Mouse (Mus musculus): ENCODE measurements at regions not wholly inside any gene's neighbourhood (a gene's known extent, or its start where the extent isn't known, plus 50 kb on each side); places are given as distances from the start of the nearest gene placed in this dataset.
"Not testable (repeated sequence)": the region's sequence is repeated elsewhere in the genome, so short reads cannot be mapped to it uniquely, and the experiment has no call there.

DNA sequence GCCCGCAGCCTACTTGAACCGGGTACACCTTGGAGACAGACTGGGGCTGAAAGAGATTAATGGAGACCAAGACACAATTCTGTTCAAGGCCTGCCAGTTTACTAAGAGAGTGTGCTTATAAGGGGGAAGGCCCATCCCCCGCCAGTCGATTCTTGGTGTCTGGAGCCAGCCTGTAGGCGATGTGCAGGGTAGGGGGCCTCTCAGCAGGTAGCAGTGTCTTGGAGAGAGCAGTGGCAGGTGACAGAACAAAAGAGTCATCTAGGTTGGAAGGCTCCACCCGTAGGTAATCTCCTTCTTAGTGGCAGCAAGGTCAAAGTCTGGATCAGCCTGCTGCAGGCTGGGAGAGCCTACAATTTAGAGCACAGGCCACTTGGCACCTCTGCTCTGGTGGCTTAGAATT is 335.7 kb upstream of the Cwc22 start:
- DNase-seq (ENCODE audit: extremely low spot score, low spot score) = not testable (repeated sequence)

DNA sequence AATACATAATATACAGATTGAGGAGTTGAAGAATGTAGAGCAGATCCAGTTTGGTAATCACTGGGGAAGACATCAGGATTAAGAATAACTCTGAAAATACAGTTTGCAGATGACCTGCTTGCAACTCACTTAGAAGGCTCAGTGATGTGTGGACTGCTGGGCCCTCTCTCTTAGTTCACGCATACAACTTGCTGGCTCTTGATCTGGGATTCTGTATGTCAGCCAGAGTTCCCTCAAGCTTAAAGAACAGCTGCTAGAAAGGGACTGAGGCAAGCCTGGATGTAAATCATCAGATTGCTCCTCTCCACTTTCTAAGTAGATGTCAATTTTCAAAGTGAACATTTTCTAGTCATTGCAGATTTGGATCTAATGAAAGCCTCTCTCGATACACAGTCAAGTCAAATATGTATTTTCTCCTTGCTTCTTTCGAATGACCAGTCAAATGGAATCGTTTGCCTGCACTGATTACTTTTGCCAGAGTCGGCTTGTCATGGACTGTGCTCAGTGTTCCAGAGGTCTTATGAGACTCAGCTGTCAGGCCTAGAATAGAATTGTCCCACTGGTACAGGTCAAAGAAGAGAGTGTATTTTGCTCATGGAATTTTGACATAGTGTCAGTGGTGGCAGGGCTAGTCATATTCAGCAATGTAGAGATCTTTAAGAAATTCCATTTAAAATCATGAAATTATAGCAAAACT is 334.2 kb upstream of the Cwc22 start:
- DNase-seq (ENCODE audit: extremely low spot score, low spot score) = no peak

GRCm38 (mm10) chr2:78279382-78280056 is 333.3 kb upstream of the Cwc22 start:
- DNase-seq (ENCODE audit: extremely low spot score, low spot score) = no peak

DNA sequence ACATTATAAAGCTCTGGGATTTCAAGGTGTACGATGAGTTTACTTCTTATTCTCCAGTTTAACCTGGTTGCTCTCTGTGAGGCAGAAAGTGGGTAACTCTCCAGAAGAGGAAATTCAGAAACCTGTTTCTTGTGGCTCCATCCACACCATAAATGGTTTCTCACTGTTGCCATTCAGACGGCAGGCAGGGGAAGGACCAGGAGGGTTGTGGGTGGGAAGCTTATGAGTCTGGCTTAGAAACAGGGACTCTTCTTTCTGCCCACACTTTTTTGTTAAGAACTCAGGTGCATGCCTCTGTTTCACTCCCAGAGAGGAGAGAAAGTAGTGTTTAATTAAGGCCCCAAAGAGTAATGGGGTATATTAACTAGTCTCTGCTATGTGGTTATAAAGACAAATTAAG is 332.5 kb upstream of the Cwc22 start:
- DNase-seq (ENCODE audit: extremely low spot score, low spot score) = no peak

GRCm38 (mm10) chr2:78277699-78278098 is 331.5 kb upstream of the Cwc22 start:
- DNase-seq (ENCODE audit: extremely low spot score, low spot score) = no peak

DNA sequence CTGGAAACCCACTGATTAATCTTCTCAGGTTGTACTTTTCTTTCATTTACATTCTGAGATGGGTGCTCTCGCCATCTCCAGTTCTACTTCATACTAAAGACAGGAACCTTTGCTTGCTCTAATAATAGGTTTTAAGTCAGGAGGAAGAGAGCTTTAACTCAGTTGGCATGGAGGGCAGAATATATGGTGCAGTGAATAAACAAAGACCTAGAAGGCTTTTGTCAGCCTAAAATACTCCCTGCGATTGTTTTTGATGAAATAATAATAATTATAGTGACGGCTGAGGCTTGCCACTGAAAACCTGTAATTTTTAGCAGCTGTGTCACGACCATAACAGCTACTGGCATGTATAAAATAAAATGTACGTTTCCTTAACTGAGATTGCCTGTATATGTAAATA is 327.9 kb upstream of the Cwc22 start:
- DNase-seq (ENCODE audit: extremely low spot score, low spot score) = no peak

- DNase-seq (ENCODE audit: extremely low spot score, low spot score) = no peak
Measured at GRCm38 (mm10) chr2:78268705-78269104, 322.5 kb upstream of the Cwc22 start.

- no peak for DNase-seq (ENCODE audit: extremely low spot score, low spot score)
Measured at GRCm38 (mm10) chr2:78267527-78268375, 321.6 kb upstream of the Cwc22 start.

DNA sequence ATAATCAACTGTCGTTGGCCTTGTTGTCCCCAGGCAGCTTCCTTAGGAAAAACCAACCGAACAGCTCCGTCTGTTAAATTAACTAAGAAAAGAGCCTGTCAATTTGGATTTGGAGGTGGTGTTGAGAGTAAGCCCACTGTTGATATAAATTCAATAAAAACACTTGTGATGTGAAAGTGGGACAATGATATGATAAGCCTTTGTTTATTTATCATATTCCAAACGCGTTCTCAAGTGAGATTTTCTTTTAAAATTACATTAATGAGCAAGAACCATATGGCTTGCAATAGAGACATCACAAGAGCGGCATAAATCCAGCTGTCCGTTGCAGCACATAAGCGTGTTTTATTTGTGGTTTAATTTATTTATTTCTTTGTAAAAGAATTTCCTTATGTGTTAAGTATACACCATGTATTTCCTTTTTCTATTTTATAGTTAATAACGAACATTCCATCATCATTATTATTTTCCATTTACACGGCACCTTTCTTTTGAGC is 307.5 kb upstream of the Cwc22 start:
- DNase-seq (ENCODE audit: extremely low spot score, low spot score) = no peak

- no peak for DNase-seq (ENCODE audit: extremely low spot score, low spot score)
Measured at GRCm38 (mm10) chr2:78246354-78246753, 300.2 kb upstream of the Cwc22 start.

DNA sequence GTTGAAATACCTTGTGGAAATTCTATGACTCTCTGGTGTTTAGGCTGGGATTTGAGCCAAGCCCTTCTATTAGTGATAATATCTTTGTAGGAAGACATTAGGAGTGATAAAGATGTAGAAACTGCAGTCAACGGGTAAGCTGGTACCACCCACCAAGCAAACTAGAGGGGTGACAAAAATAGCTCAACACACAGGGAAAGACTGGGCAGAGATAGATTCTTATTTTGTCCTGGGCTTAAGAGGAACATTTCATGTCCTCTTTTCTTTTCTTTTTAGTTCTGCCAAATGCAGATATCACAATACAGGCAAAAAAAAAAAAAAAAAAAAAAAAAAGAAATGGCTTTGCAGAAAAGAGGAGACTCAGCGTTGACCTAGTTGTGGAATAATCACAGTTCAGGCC is 294.1 kb upstream of the Cwc22 start:
- no peak for DNase-seq (ENCODE audit: extremely low spot score, low spot score)

DNA sequence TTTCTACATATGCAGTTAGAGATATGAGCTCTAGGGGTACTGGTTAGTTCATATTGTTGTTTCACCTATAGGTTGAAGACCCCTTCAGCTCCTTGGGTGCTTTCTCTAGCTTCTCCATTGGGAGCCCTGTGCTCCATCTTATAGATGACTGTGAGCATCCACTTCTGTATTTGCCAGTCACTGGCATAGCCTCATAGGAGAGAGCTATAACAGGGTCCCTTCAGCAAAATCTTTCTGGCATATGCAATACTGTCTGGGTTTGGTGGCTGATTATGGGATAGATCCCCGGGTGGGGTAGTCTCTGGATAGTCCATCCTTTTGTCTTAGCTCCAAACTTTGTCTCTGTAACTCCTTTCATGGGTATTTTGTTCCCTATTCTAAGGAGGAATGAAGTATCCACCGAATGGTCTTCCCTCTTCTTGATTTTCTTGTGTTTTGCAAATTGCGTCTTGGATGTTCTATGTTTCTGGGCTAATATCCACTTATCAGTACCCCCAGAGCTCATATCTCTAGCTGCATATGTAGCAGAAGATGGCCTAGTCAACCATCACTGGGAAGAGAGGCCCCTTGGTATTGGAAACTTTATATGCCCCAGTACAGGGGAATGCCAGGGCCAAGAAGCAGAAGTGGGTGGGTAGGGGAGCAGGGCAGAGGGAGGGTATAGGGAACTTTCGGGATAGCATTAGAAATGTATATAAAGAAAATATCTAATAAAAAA is 279.4 kb upstream of the Cwc22 start:
- not testable (repeated sequence) for DNase-seq (ENCODE audit: extremely low spot score, low spot score)

GRCm38 (mm10) chr2:78214469-78214868 is 268.3 kb upstream of the Cwc22 start:
- no peak for DNase-seq (ENCODE audit: extremely low spot score, low spot score)

DNA sequence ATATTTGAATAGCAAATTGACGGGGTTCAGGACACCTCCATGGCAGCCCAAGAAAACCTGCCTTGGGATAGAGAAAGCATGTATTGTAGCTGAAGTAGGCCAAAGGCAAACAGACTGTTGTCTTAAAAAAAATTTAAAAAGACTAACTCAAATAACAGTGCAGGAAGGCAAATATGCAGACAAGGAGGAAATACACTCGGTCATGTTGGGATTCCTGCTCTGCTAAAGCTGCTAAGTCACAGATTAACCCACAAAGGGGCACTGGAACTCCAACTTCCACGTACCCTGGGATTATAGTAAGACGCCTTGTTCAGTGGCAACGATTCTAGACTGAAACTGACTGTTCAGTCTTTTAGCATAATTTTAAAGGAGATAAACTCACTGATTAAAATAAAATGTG is 258.9 kb upstream of the Cwc22 start:
- DNase-seq (ENCODE audit: extremely low spot score, low spot score) = no peak

- no peak for DNase-seq (ENCODE audit: extremely low spot score, low spot score)
Measured at GRCm38 (mm10) chr2:78196006-78196405, 249.8 kb upstream of the Cwc22 start.

DNA sequence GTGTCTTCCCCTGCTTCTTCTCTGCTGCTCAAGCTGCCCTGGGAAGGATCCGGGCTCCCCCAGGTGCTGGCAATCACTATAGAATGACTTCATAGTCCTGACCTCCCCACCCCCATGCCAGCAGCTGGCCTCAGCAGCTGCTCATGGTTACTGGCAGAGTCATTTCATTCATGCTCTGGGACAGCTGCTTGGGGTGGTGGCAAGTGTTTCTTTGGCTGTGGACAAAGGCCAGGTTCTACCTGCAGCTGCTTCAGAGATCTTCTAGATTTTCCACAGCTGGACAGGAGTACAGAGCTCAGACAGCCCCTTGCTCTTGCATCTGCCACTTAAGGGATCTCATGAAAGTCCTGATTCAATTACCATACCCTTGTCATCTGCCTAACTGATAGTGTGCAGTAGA is 243.4 kb upstream of the Cwc22 start:
- DNase-seq (ENCODE audit: extremely low spot score, low spot score) = peak; percentile 36

GRCm38 (mm10) chr2:78184950-78185349 is 238.8 kb upstream of the Cwc22 start:
- DNase-seq (ENCODE audit: extremely low spot score, low spot score) = no peak

DNA sequence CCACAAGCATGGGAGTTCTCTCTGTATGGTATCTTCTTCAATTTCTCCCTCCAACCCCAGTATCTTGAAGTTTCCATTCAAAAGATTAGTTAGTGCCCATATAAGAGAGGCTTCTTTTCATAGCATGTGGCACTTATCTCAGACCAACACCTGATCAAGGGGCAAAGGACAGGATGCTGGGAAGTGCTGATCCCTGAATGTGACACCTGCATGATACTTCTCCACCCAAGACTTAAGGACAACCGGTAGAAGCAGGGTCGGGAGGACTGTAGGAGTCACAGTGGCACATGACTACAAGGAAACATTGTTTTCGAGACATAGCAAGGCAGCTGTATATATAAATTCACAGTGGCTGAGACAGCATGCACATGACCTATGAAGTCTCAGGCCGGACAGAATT is 227.6 kb upstream of the Cwc22 start:
- DNase-seq (ENCODE audit: extremely low spot score, low spot score) = no peak

- no peak for DNase-seq (ENCODE audit: extremely low spot score, low spot score)
Measured at GRCm38 (mm10) chr2:78172819-78173218, 226.6 kb upstream of the Cwc22 start.

DNA sequence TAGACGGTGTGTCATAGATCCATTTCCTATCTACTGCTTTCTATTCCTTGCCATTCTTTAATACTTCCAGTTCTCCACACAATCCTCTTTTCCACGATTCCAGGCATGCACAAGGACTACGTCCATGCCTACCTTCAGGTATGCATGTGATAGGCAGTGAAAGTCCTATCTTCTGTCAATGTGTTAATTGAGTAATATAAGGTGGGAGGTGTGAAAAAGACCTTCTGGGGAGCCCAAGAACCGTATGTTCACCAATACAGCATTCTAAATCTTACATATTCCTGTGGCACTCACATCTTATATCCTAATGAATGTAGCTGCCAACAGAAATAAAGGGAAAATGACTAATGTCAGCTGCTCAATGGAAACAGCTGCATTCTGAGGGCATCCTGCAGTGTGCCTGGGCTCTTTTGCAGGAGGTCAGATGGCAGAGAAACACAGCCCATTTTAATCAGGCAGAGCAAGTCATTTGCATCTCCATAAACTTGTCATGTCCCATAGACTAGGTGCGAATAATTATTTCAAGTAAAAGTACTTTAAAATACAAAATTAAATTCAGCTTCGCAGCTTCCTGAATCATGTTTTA is 224.1 kb upstream of the Cwc22 start:
- DNase-seq (ENCODE audit: extremely low spot score, low spot score) = no peak

GRCm38 (mm10) chr2:78165429-78165828 is 219.3 kb upstream of the Cwc22 start:
- DNase-seq (ENCODE audit: extremely low spot score, low spot score) = no peak

Data from neural tube, embryonic 10.5 days (tissue).